Mouse (Mus musculus) CH12.LX (cell line): ENCODE measurements around the gene Ackr2. TPM values are rescaled to one million over a fixed set of nuclear protein-coding genes. Genes with fewer than 3 reads are reported as not detected.

Source experiments
- DNase-seq: peaks from one replicate; pipeline ENCODE4 v3.0.0-alpha.2; 2013; ENCODE audit errors: extremely low read depth
- H3K27ac ChIP-seq: 2 replicates; pipeline ENCODE4 v1.5.1; 2012; ENCODE audit warnings: low read depth, mild to moderate bottlenecking, control low read depth, moderate library complexity; ENCODE audit not compliant: insufficient read depth
- H3K27me3 ChIP-seq: replicated peaks from 2 replicates; pipeline ENCODE3; 2012; ENCODE audit warnings: inconsistent platforms
- H3K36me3 ChIP-seq, 2 experiments: replicated peaks in 1 of 2; 2 replicates each; pipeline versions ENCODE3 to v1.6.1; 2012; ENCODE audit warnings: inconsistent platforms in 1 of 2, low read length in 1 of 2, mild to moderate bottlenecking in 1 of 2, mixed read lengths in 1 of 2, moderate library complexity in 1 of 2; ENCODE audit not compliant: control insufficient read depth in 1 of 2, insufficient read depth in 1 of 2
- H3K4me1 ChIP-seq, 2 experiments: 2 replicates each; pipeline ENCODE4 v1.6.1; 2012; ENCODE audit warnings: inconsistent platforms in 1 of 2, moderate library complexity in 1 of 2; ENCODE audit not compliant: insufficient read depth in 2 of 2, control insufficient read depth in 1 of 2
- H3K4me2 ChIP-seq: 2 replicates; pipeline ENCODE4 v1.6.1; 2012; ENCODE audit warnings: low read depth, mild to moderate bottlenecking, control low read depth; ENCODE audit not compliant: poor library complexity, insufficient read depth, severe bottlenecking
- H3K4me3 ChIP-seq, 3 experiments: fragments of 150-350 bp in 1 of 3; sonication (generic) in 1 of 3; replicated peaks in 1 of 3; 2 replicates each; pipeline versions ENCODE3 to v1.5.1; 2011 to 2012; ENCODE audit warnings: low read depth in 2 of 3, low read length in 2 of 3, mild to moderate bottlenecking in 2 of 3, moderate library complexity in 2 of 3, control low read depth in 1 of 3, improper control_type of control experiment in 1 of 3, inconsistent platforms in 1 of 3, mixed read lengths in 1 of 3; ENCODE audit not compliant: poor library complexity in 1 of 3
- H3K79me2 ChIP-seq: replicated peaks from 2 replicates; pipeline ENCODE4 v1.6.1; 2012; ENCODE audit warnings: mild to moderate bottlenecking, moderate library complexity; ENCODE audit not compliant: control insufficient read depth, poor library complexity, insufficient read depth, severe bottlenecking; ENCODE audit errors: extremely low read depth
- H3K9ac ChIP-seq: 2 replicates; pipeline ENCODE4 v1.6.1; 2012; ENCODE audit warnings: low read depth, mild to moderate bottlenecking, control low read depth, moderate library complexity; ENCODE audit not compliant: insufficient read depth
- H3K9me3 ChIP-seq: replicated peaks from 2 replicates; pipeline ENCODE3; 2012; ENCODE audit warnings: low read length, inconsistent platforms, mixed read lengths
- CHD1 ChIP-seq: IDR thresholded peaks from 2 replicates; pipeline ENCODE4 v1.6.1; 2012; ENCODE audit warnings: low read depth, low read length, improper control_type of control experiment, inconsistent platforms
- CHD2 ChIP-seq: IDR thresholded peaks from 2 replicates; pipeline ENCODE4 v1.6.1; 2011; ENCODE audit warnings: low read length, improper control_type of control experiment
- ELF1 ChIP-seq: IDR thresholded peaks from 2 replicates; pipeline ENCODE4 v1.6.1; 2014; ENCODE audit warnings: low read depth, mild to moderate bottlenecking, inconsistent platforms, low read length, improper control_type of control experiment
- EP300 ChIP-seq: IDR thresholded peaks from 2 replicates; pipeline ENCODE4 v1.6.1; 2011; ENCODE audit warnings: low read length, improper control_type of control experiment
- MAZ ChIP-seq: IDR thresholded peaks from 2 replicates; pipeline ENCODE4 v1.6.1; 2012; ENCODE audit warnings: low read depth, mild to moderate bottlenecking, inconsistent platforms, low read length, improper control_type of control experiment, moderate library complexity
- MEF2A ChIP-seq: IDR thresholded peaks from 2 replicates; pipeline ENCODE4 v1.6.1; 2014; ENCODE audit warnings: low read depth, mild to moderate bottlenecking, inconsistent platforms, low read length, improper control_type of control experiment, borderline replicate concordance
- NRF1 ChIP-seq: IDR thresholded peaks from 2 replicates; pipeline ENCODE4 v1.6.1; 2014; ENCODE audit warnings: low read depth, mild to moderate bottlenecking, inconsistent platforms, low read length, improper control_type of control experiment, moderate library complexity
- PAX5 ChIP-seq: IDR thresholded peaks from 2 replicates; pipeline ENCODE4 v1.6.1; 2012; ENCODE audit warnings: low read length, inconsistent platforms, mixed read lengths
- POLR2A ChIP-seq: IDR thresholded peaks from 2 replicates; pipeline ENCODE4 v1.6.1; 2011; ENCODE audit warnings: low read depth, mild to moderate bottlenecking, improper control_type of control experiment, low read length
- POLR2AphosphoS2 ChIP-seq: IDR thresholded peaks from 2 replicates; pipeline ENCODE4 v1.6.1; 2011; ENCODE audit warnings: low read depth, low read length, improper control_type of control experiment
- RAD21 ChIP-seq: IDR thresholded peaks from 2 replicates; pipeline ENCODE4 v1.6.1; 2011; ENCODE audit warnings: low read depth, mild to moderate bottlenecking, low read length, improper control_type of control experiment, moderate library complexity
- RCOR1 ChIP-seq: conservative IDR thresholded peaks from 2 replicates; pipeline ENCODE4 v1.6.1; 2012; ENCODE audit warnings: low read depth, mild to moderate bottlenecking, inconsistent platforms, low read length, improper control_type of control experiment
- SMC3 ChIP-seq: IDR thresholded peaks from 2 replicates; pipeline ENCODE4 v1.6.1; 2011; ENCODE audit warnings: low read depth, low read length, improper control_type of control experiment
- USF2 ChIP-seq: conservative IDR thresholded peaks from 2 replicates; pipeline ENCODE4 v1.6.1; 2011; ENCODE audit warnings: low read depth, low read length, improper control_type of control experiment
- ZKSCAN1 ChIP-seq: IDR thresholded peaks from 2 replicates; pipeline ENCODE4 v1.6.1; 2012; ENCODE audit warnings: low read depth, inconsistent platforms, low read length, improper control_type of control experiment, borderline replicate concordance
- ZMIZ1 ChIP-seq: IDR thresholded peaks from 2 replicates; pipeline ENCODE4 v1.6.1; 2012; ENCODE audit warnings: low read depth, mild to moderate bottlenecking, inconsistent platforms, low read length, improper control_type of control experiment
- dilution Hi-C: fragments of 300-500 bp; cut with MboI; formaldehyde crosslinking; loops from 2 replicates; pipeline ENCODE4 v1.14.3; 2020; ENCODE audit warnings: low sequenced_read_pairs; ENCODE audit not compliant: extremely low pct_unique_long_range_greater_than_20kb, extremely low pct_ligation_motif_present
- in situ Hi-C: fragments of 300-500 bp; cut with MboI; formaldehyde crosslinking; loops from 3 replicates; pipeline ENCODE4 v1.14.3; 2019; ENCODE audit warnings: low sequenced_read_pairs, low pct_ligation_motif_present, low pct_unique_long_range_greater_than_20kb, mixed read lengths
- polyA plus RNA-seq: library from polyadenylated mRNA; unstranded; fragments of >175 nt; gene quantifications from 2 replicates; pipeline ENCODE4 v1.2.1, GENCODE M21; 2012; ENCODE audit warnings: low read depth; ENCODE audit not compliant: insufficient read length
- total RNA-seq, 2 experiments: library from RNA; depleted of rRNA; stranded (reverse); fragments of 300-350 nt in 1 of 2; fragments of >200 nt in 1 of 2; gene quantifications; 2 replicates each; pipeline ENCODE4 v1.2.3; 2012 to 2014

Gene Ackr2
- total RNA-seq (2012; rRNA removed) (2.9 and 4.5 TPM in 2 replicates), total RNA-seq (2014; rRNA removed) (9.8 TPM in 2 replicates), polyA plus RNA-seq (13.0 and 13.9 TPM in 2 replicates)

DNA sequence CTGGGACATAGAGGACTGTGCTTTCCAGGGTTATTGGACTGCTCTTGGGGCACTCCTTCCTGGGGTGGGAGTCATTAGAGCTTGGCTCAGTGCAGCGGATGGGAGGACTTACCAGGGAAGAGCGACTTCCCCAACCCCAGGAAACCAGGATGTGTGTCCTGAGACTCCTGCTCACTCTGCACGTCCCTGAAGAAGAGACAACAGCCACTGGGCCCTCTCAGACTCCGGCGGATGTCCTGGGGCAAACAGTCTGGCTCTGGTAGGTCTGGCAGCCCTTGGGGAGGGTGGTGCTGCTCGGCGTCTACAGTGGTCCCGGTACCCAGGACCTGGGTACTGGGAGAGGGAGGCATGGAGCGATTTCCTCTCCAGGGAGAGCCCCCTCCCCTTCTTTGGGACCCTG, at the start of gene Ackr2:
TSS of gene Ackr2 (plus strand) at position 111 of the 400 bp plus-strand sequence.
- H3K4me3 ChIP-seq: peak within 1 kb of the TSS in 1 of 3 experiments; percentile 41
- DNase-seq: no peak
- peaks cover 56 to 86% of the 10 kb centered on the region in 2 experiments for H3K4me1 ChIP-seq
- no peaks in the 10 kb centered on the region for H3K79me2 ChIP-seq
- TF ChIP-seq ZKSCAN1: no peak
- H3K9ac ChIP-seq: no peak within 1 kb of the TSS
- peak within 1 kb of the TSS; percentile 19; the same call in 1 of the 2 replicates for H3K27ac ChIP-seq
- in situ Hi-C loops: no loop called here
- no peaks in the 10 kb centered on the region for H3K27me3 ChIP-seq
- dilution Hi-C loops: no loop called here
- H3K4me2 ChIP-seq: no peak within 1 kb of the TSS; the same call in 1 of the 2 replicates
- no peaks in the 10 kb centered on the region for H3K9me3 ChIP-seq
- H3K36me3 ChIP-seq: peaks cover 0 to 13% of the 10 kb centered on the region in 2 experiments

DNA sequence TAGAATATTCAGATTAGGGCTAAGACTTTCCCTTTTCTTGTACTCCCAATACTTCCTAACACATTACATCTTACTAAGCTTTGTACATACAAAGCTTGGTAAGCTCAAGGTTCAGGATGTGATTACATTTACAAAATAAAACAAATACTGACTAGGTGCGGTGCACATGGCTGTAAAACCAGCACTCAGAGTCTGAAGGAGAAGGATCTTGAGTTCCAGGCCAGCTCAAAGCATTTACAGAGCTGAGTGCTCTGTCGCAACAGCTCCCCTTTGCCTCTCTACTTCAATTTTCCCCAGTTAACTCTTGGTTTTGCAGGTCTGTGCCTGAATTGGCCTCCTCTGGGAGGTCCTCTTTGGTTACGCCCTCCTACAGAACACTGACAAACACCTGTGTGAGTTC, 43.9 kb upstream of the Ackr2 start:
- Histone ChIP-seq H3K79me2 (no peaks in the 10 kb centered on the region; the same call in 1 of the 2 replicates), H3K9ac (no peak overlapping the region), H3K36me3 (peaks cover 12 to 56% of the 10 kb centered on the region in 2 experiments), H3K27ac (no peak overlapping the region), H3K4me2 (no peak overlapping the region), H3K27me3 (no peaks in the 10 kb centered on the region), H3K9me3 (no peaks in the 10 kb centered on the region), H3K4me1 (peaks cover 0 to 27% of the 10 kb centered on the region in 2 experiments; a peak in 2 of 4 replicates), H3K4me3 (no peak overlapping the region)
- TF ChIP-seq MAZ (no peak), SMC3 (no peak), RCOR1 (no peak), CHD1 (no peak), CHD2 (no peak), PAX5 (no peak), USF2 (no peak), NRF1 (no peak), ZMIZ1 (no peak), ELF1 (no peak), EP300 (no peak), POLR2A (no peak), POLR2AphosphoS2 (no peak), MEF2A (no peak), RAD21 (no peak)
- dilution Hi-C loops (no loop called here), in situ Hi-C loops (no loop called here)
- no peak for DNase-seq
